Mouse (Mus musculus) cerebellum, postnatal 25 days (tissue): Measurements from ENCODE around the gene Ggcx.

ENCODE experiments used
- DNase-seq, 2 experiments: peaks; one replicate each; pipeline ENCODE4 v3.0.0; 2021; ENCODE audit warnings: mixed read lengths in 2 of 2

Gene Ggcx

GRCm38 (mm10) chr6:72414076-72414756, at the start of gene Ggcx:
Ggcx (plus strand) TSS chr6:72414308.
- peak; percentile 94 to 97 for DNase-seq

- DNase-seq: no peak
Observed at GRCm38 (mm10) chr6:72364985-72365384, 49.1 kb upstream of the Ggcx start.

- DNase-seq: no peak
Observed at GRCm38 (mm10) chr6:72366304-72366703, 47.8 kb upstream of the Ggcx start.

- no peak for DNase-seq
Observed at GRCm38 (mm10) chr6:72366844-72367443, 47.2 kb upstream of the Ggcx start, which contains the start of gene Rnf181. Rnf181 (minus strand) TSS chr6:72366956.

- no peak for DNase-seq
Observed at GRCm38 (mm10) chr6:72367460-72367974, 46.6 kb upstream of the Ggcx start.

- DNase-seq: no peak
Observed at GRCm38 (mm10) chr6:72369557-72369956, 44.6 kb upstream of the Ggcx start.

GRCm38 (mm10) chr6:72370091-72370490, 44.0 kb upstream of the Ggcx start:
- no peak for DNase-seq

GRCm38 (mm10) chr6:72371147-72371546, 43.0 kb upstream of the Ggcx start:
- DNase-seq: no peak

- DNase-seq: no peak
Observed at GRCm38 (mm10) chr6:72371571-72371970, 42.5 kb upstream of the Ggcx start.

- no peak for DNase-seq
Observed at GRCm38 (mm10) chr6:72373184-72373583, 40.9 kb upstream of the Ggcx start.

GRCm38 (mm10) chr6:72374206-72374605, 39.9 kb upstream of the Ggcx start:
- no peak for DNase-seq

GRCm38 (mm10) chr6:72374820-72375563, 39.1 kb upstream of the Ggcx start:
- no peak for DNase-seq

GRCm38 (mm10) chr6:72378510-72379234, 35.4 kb upstream of the Ggcx start:
- DNase-seq: no peak

- no peak for DNase-seq
Observed at GRCm38 (mm10) chr6:72379377-72380130, 34.6 kb upstream of the Ggcx start.

- peak; percentile 23 to 55 for DNase-seq
Observed at GRCm38 (mm10) chr6:72380131-72380770, 33.9 kb upstream of the Ggcx start, which contains the start of gene Vamp5. Vamp5 (minus strand) TSS chr6:72380468.

- DNase-seq: no peak
Observed at GRCm38 (mm10) chr6:72382494-72382893, 31.6 kb upstream of the Ggcx start.

- no peak for DNase-seq
Observed at GRCm38 (mm10) chr6:72383142-72383820, 30.8 kb upstream of the Ggcx start.

- no peak for DNase-seq
Observed at GRCm38 (mm10) chr6:72383952-72384351, 30.2 kb upstream of the Ggcx start.

- no peak for DNase-seq
Observed at GRCm38 (mm10) chr6:72385258-72385657, 28.9 kb upstream of the Ggcx start.

GRCm38 (mm10) chr6:72386561-72386960, 27.5 kb upstream of the Ggcx start:
- DNase-seq: no peak

- DNase-seq: no peak
Observed at GRCm38 (mm10) chr6:72387816-72388215, 26.3 kb upstream of the Ggcx start.
